Mouse (Mus musculus) lung, embryonic 14.5 days (tissue): ENCODE data around the gene Cela3b. TPM values are rescaled to one million over a fixed set of nuclear protein-coding genes. Genes with fewer than 3 reads are reported as not detected.

ENCODE experiments used
- ATAC-seq: fragments of 200-750 bp; cut with Nextera tagmentation; 2 replicates; pipeline ENCODE4 v1.8.0; 2017; ENCODE audit warnings: mild to moderate bottlenecking, moderate TSS enrichment, moderate library complexity; ENCODE audit not compliant: insufficient read depth
- DNase-seq: peaks from one replicate; pipeline ENCODE4 v3.0.0-alpha.2; 2015
- H3K27ac ChIP-seq: fragments of 300-500 bp; sonication (generic); 2 replicates; pipeline ENCODE4 v1.5.1; 2014; ENCODE audit warnings: low read depth, mild to moderate bottlenecking, moderate library complexity
- H3K27me3 ChIP-seq: fragments of 300-500 bp; sonication (generic); 2 replicates; pipeline ENCODE4 v1.6.1; 2014; ENCODE audit warnings: low read length, control low read depth; ENCODE audit not compliant: insufficient read depth
- H3K36me3 ChIP-seq: fragments of 300-500 bp; sonication (generic); 2 replicates; pipeline ENCODE4 v1.6.1; 2014; ENCODE audit warnings: control low read depth; ENCODE audit not compliant: insufficient read depth
- H3K4me1 ChIP-seq: fragments of 300-500 bp; sonication (generic); 2 replicates; pipeline ENCODE4 v1.6.1; 2014; ENCODE audit warnings: antibody characterized with exemption, control low read depth; ENCODE audit not compliant: insufficient read depth
- H3K4me2 ChIP-seq: fragments of 300-500 bp; sonication (generic); 2 replicates; pipeline ENCODE4 v1.6.1; 2014; ENCODE audit warnings: mild to moderate bottlenecking
- H3K4me3 ChIP-seq: fragments of 300-500 bp; sonication (generic); 2 replicates; pipeline ENCODE4 v1.5.1; 2014; ENCODE audit warnings: low read depth, low read length
- H3K9ac ChIP-seq: fragments of 300-500 bp; sonication (generic); 2 replicates; pipeline ENCODE4 v1.6.1; 2014
- H3K9me3 ChIP-seq: fragments of 300-500 bp; sonication (generic); 2 replicates; pipeline ENCODE4 v1.6.1; 2016; ENCODE audit warnings: low read depth, low read length, control low read depth
- CTCF ChIP-seq: IDR thresholded peaks from 2 replicates; pipeline ENCODE4 v1.5.1; 2016; ENCODE audit warnings: antibody characterized with exemption, low read depth
- WGBS: fragments of 180-500 bp; shearing (Covaris S2); extraction: QIAGEN DNeasy Blood & Tissue Kit; methylation state at CpG from one replicate; pipeline ENCODE4 v1.1.7; 2014; 5-methylcytosine and 5-hydroxymethylcytosine counted together
- polyA plus RNA-seq: library from polyadenylated mRNA; unstranded; fragments of >200 nt; fragmentation: Nextera tagmentation; extraction: Ambion mirVana; gene quantifications from 2 replicates; pipeline ENCODE4 v1.2.1, GENCODE M21; 2014

Gene Cela3b
- polyA plus RNA-seq: not detected in 2 replicates

DNA sequence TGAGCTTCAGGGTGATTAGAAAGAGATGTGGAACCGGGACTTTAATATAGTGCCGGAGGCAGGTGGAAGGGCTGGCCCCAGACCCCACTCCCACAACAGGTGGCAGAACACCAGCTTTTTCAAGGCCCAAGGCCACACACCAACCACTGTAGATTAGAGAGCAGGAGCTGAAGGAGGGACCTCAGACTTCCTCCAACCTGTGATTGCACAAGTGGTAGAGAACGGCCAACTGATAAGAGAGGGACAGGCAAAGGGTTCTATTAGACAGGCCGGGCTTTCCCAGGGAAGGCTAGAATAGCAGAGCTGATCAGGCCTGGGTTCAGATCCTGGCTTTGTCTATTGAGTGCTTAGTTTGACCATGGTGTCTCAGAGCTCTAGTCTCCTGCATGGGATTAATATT is at the start of gene Cela3b:
Cela3b (minus strand) TSS at position 39 of the 400 bp plus-strand sequence.
- Histone ChIP-seq H3K36me3 (no peaks in the 10 kb centered on the region), H3K9me3 (no peaks in the 10 kb centered on the region), H3K4me3 (no peak within 1 kb of the TSS), H3K27me3 (no peaks in the 10 kb centered on the region), H3K4me2 (no peak within 1 kb of the TSS), H3K9ac (no peak within 1 kb of the TSS), H3K27ac (no peak within 1 kb of the TSS), H3K4me1 (no peaks in the 10 kb centered on the region)
- WGBS: 75% methylated on average over 4 of the region's 4 CpGs
- ATAC-seq (no peak), DNase-seq (no peak)
- TF ChIP-seq CTCF: no peak

DNA sequence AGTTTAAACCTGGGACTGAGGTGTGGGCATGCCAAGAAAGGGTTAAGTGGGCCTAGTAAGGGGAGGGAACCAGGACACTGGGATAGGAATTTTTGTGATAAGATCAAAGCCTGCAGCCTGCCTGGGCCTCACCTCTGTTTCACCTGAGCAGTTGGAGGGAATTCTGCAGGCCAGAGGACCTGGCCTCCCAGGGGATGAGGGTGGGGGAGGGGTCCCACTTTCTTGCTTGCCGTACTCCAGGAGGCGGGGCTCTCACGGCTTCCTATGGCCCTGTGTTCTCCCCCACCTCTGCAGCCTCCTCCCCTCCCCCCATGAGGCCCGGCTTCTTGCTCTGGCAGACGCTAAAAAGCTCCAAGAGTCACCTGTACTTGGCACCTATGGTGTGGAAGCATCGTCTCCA is 49.4 kb upstream of the Cela3b start:
- Histone ChIP-seq H3K4me3 (no peak overlapping the region), H3K27me3 (no peaks in the 10 kb centered on the region), H3K4me1 (peaks cover 64% of the 10 kb centered on the region), H3K27ac (peak overlapping the region; percentile 94), H3K9me3 (no peaks in the 10 kb centered on the region), H3K36me3 (no peaks in the 10 kb centered on the region), H3K4me2 (peak overlapping the region; percentile 50), H3K9ac (no peak overlapping the region)
- ATAC-seq: no peak
- peak; percentile 74 for DNase-seq
- TF ChIP-seq CTCF: no peak
- WGBS: 16% methylated on average over 6 of the region's 6 CpGs

- no peak for TF ChIP-seq CTCF
- WGBS: 52% methylated on average over 5 of the region's 5 CpGs
- H3K4me3 ChIP-seq: no peak overlapping the region
- no peaks in the 10 kb centered on the region for H3K9me3 ChIP-seq
- peaks cover 62% of the 10 kb centered on the region for H3K4me1 ChIP-seq
- ATAC-seq (no peak), DNase-seq (peak; percentile 60)
- peak overlapping the region; percentile 94 for H3K27ac ChIP-seq
- H3K36me3 ChIP-seq: no peaks in the 10 kb centered on the region
- no peaks in the 10 kb centered on the region for H3K27me3 ChIP-seq
- H3K9ac ChIP-seq: no peak overlapping the region
- H3K4me2 ChIP-seq: peak overlapping the region; percentile 25; the same call in 1 of the 2 replicates
Observed at GRCm38 (mm10) chr4:137478306-137478705, 48.0 kb upstream of the Cela3b start.

GRCm38 (mm10) chr4:137477611-137478010 is 47.3 kb upstream of the Cela3b start:
- Histone ChIP-seq H3K4me2 (peak overlapping the region; percentile 50; the same call in 1 of the 2 replicates), H3K9ac (no peak overlapping the region), H3K4me1 (peaks cover 69% of the 10 kb centered on the region), H3K36me3 (0 out of 2 replicates have a peak, but pooled peaks cover 4% of the 10 kb centered on the region), H3K4me3 (no peak overlapping the region), H3K27me3 (no peaks in the 10 kb centered on the region), H3K9me3 (no peaks in the 10 kb centered on the region), H3K27ac (peak overlapping the region; percentile 94)
- WGBS: 52% methylated on average over 6 of the region's 6 CpGs
- ATAC-seq: no peak
- no peak for DNase-seq
- no peak for TF ChIP-seq CTCF

- no peaks in the 10 kb centered on the region for H3K27me3 ChIP-seq
- no peak for TF ChIP-seq CTCF
- H3K27ac ChIP-seq: peak overlapping the region; percentile 94
- no peak for ATAC-seq
- H3K9me3 ChIP-seq: no peaks in the 10 kb centered on the region
- peak overlapping the region; percentile 14; the same call in 1 of the 2 replicates for H3K4me3 ChIP-seq
- peaks cover 67% of the 10 kb centered on the region for H3K4me1 ChIP-seq
- H3K4me2 ChIP-seq: peak overlapping the region; percentile 50
- peak overlapping the region; percentile 29; the same call in 1 of the 2 replicates for H3K9ac ChIP-seq
- no peak for DNase-seq
- H3K36me3 ChIP-seq: 0 out of 2 replicates have a peak, but pooled peaks cover 4% of the 10 kb centered on the region
- 9% methylated on average over 15 of the region's 17 CpGs for WGBS
Observed at GRCm38 (mm10) chr4:137476761-137477237, 46.5 kb upstream of the Cela3b start.

DNA sequence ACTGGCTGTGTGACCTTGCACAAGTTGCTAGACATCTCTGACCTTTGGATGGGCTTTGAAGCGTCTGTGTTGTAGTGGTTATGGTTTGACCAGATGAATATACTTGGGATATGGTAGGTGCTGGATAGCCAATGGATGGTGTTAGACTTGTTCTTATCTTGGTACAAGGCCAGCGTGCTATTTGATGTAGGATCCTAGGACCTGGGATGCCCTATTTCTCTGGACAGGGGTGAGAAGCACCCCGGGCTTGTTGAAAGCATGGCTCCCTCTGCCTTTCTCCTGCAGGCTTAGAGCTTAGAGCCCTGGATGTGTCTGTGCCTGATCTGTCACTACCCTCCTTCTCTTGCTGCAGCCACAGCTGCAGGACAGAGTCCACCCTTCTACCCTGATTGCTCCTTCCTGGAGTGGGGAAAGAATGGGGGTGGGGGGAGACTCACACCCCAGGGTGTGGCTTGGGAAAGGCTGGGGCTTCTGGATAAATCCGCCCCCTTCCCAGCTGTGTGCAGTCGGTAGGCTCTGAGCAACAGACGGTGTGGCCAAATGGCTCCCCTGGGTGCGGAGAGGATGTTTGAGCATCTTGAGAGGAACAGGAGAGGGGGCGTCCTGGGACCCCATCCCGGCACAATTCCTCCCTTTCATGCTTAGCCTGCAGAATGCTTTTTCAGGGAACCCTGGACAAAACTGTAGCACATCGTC is 45.9 kb upstream of the Cela3b start:
- Histone ChIP-seq H3K9ac (0 out of 2 replicates have a peak overlapping the region, but pooled peaks have one; percentile 25), H3K4me1 (peaks cover 61% of the 10 kb centered on the region), H3K27ac (peak overlapping the region; percentile 94; the same call in 1 of the 2 replicates), H3K27me3 (no peaks in the 10 kb centered on the region), H3K9me3 (no peaks in the 10 kb centered on the region), H3K36me3 (0 out of 2 replicates have a peak, but pooled peaks cover 4% of the 10 kb centered on the region), H3K4me2 (peak overlapping the region; percentile 50), H3K4me3 (peak overlapping the region; percentile 14; the same call in 1 of the 2 replicates)
- DNase-seq: no peak
- 19% methylated on average over 10 of the region's 10 CpGs for WGBS
- no peak for TF ChIP-seq CTCF
- no peak for ATAC-seq
